Mouse (Mus musculus): ENCODE data around the gene Ctu1. TPM values are rescaled to one million over a fixed set of nuclear protein-coding genes. Genes with fewer than 3 reads are reported as not detected.
A peak's percentile ranks its signal among the peaks of the same experiment; 100 is the strongest.
"Not testable (repeated sequence)": the region's sequence is repeated elsewhere in the genome, so short reads cannot be mapped to it uniquely, and the experiment has no call there.

Ctu1 gene
- polyA plus RNA-seq, 1 experiment from 2014 or later, result 31.9 TPM

DNA sequence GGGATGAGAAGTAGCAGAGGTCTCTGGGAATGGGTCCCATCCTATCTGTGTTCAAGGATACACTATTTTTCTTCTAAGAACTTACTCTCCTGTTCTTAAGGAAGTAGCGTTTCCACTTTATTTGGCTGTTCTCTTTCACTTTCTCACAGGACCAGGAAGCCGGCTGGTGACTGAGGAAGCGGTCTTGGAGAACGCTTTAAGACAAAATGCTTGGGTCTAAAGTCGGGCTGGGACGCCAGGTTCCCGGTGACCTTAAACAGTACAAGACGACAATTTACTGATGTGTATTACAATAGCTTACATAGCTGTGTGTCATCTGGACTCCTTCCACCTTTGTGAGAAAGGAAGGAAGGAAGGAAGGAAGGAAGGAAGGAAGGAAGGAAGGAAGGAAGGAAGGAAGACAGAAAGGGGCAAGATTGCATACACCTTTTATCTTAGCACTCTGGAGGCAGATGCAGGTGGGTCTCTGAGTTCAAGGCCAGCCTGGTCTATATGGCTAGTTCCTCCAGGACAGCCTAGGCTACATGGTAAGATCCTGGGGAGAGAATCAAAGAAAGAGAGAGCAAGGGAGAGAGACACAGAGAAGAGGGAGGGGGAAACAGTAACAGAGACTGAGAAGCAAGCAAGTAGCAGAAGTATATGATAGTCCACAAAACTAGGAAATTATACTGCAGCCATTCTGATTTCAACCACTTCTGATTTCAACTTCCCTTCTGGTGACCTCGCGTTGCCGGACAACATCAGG is 580 bp upstream of the Ctu1 start:
- WGBS, result 67% methylated on average over 11 of the region's 11 CpGs
- no peaks in the 10 kb centered on the region for H3K9me3 ChIP-seq (ENCODE audit: control insufficient read depth, low read length)
- peak; percentile 58 for ATAC-seq
- H3K4me3 ChIP-seq (replicated peaks; ENCODE audit: low read length), result peak overlapping the region; percentile 54
- peaks cover 8% of the 10 kb centered on the region for H3K4me1 ChIP-seq (replicated peaks; ENCODE audit: control insufficient read depth, insufficient read depth, low read length)
- H3K36me3 ChIP-seq (ENCODE audit: control insufficient read depth, insufficient read depth), result peaks cover 14% of the 10 kb centered on the region
- H3K27me3 ChIP-seq (replicated peaks; ENCODE audit: control insufficient read depth, insufficient read depth, low read length), result no peaks in the 10 kb centered on the region
- peak overlapping the region; percentile 43 for H3K9ac ChIP-seq (replicated peaks; ENCODE audit: low read depth, low read length)
- no peak overlapping the region for H3K27ac ChIP-seq (ENCODE audit: low read length)
- peak overlapping the region; percentile 51 for H3K4me2 ChIP-seq (ENCODE audit: low read length)

DNA sequence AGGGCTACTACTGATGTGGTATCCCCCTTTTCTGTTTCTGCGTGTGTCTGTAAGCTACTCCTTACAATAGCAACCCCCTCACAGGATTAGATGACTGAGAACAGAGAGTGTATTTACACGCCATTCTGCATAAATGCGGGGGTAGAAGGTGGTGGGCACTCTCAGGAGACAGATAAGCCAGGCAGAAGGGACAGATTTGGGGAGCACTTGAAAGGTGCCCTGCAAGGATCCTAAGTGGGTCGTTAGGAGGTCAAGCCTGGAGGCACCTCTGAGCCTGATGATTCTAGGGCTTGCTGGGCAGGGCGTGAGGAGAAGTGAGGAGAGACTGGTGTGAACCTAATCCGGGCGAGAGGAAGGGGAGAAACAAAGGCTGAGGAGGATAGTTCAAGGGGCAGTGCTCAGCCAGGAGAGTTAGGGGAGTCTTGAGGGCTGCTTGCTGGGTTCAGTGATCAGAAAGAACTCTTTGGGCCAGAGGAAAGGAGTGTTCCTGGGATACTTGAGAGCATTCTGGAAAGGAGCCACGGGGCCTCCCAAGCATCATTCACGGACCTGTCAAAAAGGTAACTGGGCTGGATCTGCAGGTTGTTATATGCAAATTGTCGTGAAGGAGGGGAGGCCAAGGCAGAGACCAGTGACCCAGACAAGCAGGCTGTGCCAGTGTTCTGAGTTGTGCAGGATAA is 905 bp downstream of the Ctu1 start:
- H3K36me3 ChIP-seq (ENCODE audit: control insufficient read depth, insufficient read depth), result peaks cover 29% of the 10 kb centered on the region
- WGBS, result 9% methylated on average over 10 of the region's 10 CpGs
- H3K9ac ChIP-seq (replicated peaks; ENCODE audit: low read depth, low read length), result peak overlapping the region; percentile 60
- H3K27me3 ChIP-seq (replicated peaks; ENCODE audit: control insufficient read depth, insufficient read depth, low read length), result no peaks in the 10 kb centered on the region
- peak overlapping the region; percentile 87 for H3K4me2 ChIP-seq (ENCODE audit: low read length)
- H3K9me3 ChIP-seq (ENCODE audit: control insufficient read depth, low read length), result no peaks in the 10 kb centered on the region
- H3K27ac ChIP-seq (ENCODE audit: low read length), result no peak overlapping the region
- H3K4me3 ChIP-seq (replicated peaks; ENCODE audit: low read length), result peak overlapping the region; percentile 54
- peak; percentile 1; the same call in 1 of the 2 replicates for ATAC-seq
- peaks cover 8% of the 10 kb centered on the region for H3K4me1 ChIP-seq (replicated peaks; ENCODE audit: control insufficient read depth, insufficient read depth, low read length)

DNA sequence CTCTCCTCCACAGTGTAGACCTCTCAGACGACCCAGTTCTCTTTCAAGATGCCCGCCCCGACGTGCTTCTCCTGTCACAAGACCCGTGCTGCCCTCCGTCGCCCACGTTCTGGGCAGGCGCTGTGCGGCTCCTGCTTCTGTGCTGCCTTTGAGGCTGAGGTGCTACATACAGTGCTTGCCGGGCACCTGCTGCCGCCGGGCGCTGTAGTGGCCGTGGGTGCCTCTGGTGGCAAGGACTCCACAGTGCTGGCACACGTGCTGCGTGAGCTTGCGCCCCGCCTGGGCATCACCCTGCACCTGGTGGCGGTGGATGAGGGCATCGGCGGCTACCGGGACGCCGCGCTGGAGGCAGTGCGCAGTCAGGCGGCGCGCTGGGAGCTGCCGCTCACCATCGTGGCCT is 3.3 kb downstream of the Ctu1 start:
- Histone ChIP-seq H3K9me3 (ENCODE audit: control insufficient read depth, low read length) (no peaks in the 10 kb centered on the region), H3K36me3 (ENCODE audit: control insufficient read depth, insufficient read depth) (peaks cover 36% of the 10 kb centered on the region), H3K4me2 (ENCODE audit: low read length) (no peak overlapping the region), H3K4me1 (replicated peaks; ENCODE audit: control insufficient read depth, insufficient read depth, low read length) (peaks cover 8% of the 10 kb centered on the region), H3K27ac (ENCODE audit: low read length) (no peak overlapping the region), H3K4me3 (replicated peaks; ENCODE audit: low read length) (no peak overlapping the region), H3K27me3 (replicated peaks; ENCODE audit: control insufficient read depth, insufficient read depth, low read length) (no peaks in the 10 kb centered on the region), H3K9ac (replicated peaks; ENCODE audit: low read depth, low read length) (no peak overlapping the region)
- ATAC-seq, result no peak
- WGBS, result 94% methylated on average over 32 of the region's 32 CpGs

DNA sequence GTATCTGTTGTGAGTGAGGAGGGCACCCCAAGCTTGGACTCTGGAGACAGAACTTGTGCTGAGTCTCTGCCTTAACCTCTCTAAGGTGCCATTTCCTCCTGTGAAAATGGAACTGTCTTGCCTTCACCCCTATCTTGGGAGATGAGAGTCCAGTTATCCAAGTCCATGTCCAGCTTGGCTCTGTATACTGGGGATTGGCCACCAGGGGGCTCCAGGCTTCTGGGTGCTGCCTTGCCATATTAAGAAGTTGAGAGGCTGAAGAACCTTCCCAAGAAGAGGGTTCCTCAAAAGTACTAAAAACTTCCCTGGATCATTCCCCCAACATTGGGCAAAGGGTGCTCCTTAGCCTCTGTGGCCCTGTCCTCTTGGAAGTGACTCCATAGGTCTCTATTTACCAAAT is 6.7 kb downstream of the Ctu1 start:
- no peaks in the 10 kb centered on the region for H3K27me3 ChIP-seq (replicated peaks; ENCODE audit: control insufficient read depth, insufficient read depth, low read length)
- no peak overlapping the region for H3K27ac ChIP-seq (ENCODE audit: low read length)
- no peaks in the 10 kb centered on the region for H3K4me1 ChIP-seq (replicated peaks; ENCODE audit: control insufficient read depth, insufficient read depth, low read length)
- H3K36me3 ChIP-seq (ENCODE audit: control insufficient read depth, insufficient read depth), result peaks cover 36% of the 10 kb centered on the region
- H3K9me3 ChIP-seq (ENCODE audit: control insufficient read depth, low read length), result no peaks in the 10 kb centered on the region
- H3K4me2 ChIP-seq (ENCODE audit: low read length), result no peak overlapping the region
- no peak for ATAC-seq
- H3K9ac ChIP-seq (replicated peaks; ENCODE audit: low read depth, low read length), result no peak overlapping the region
- no peak overlapping the region for H3K4me3 ChIP-seq (replicated peaks; ENCODE audit: low read length)

DNA sequence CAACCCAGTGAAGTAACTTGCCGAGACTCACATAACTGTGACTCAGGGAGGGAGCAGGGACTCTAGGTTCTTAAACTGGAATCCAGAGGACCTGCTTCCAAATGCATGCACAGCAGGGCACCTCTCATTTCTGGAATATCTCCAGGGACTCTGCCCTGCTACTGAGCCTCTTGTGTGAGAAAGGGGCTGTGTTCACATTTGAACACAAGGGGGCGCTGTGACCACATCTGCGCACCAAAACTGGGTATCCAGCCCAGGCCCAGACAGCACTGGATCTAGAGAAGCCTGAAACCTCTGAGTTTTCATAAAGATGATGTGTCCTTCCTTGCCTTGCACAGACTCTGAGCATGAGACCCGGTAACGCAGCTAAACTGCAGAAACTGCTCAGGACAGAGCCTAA is 9.1 kb downstream of the Ctu1 start:
- Histone ChIP-seq H3K27me3 (replicated peaks; ENCODE audit: control insufficient read depth, insufficient read depth, low read length) (no peaks in the 10 kb centered on the region), H3K4me1 (replicated peaks; ENCODE audit: control insufficient read depth, insufficient read depth, low read length) (no peaks in the 10 kb centered on the region), H3K36me3 (ENCODE audit: control insufficient read depth, insufficient read depth) (peaks cover 25% of the 10 kb centered on the region), H3K27ac (ENCODE audit: low read length) (no peak overlapping the region), H3K4me2 (ENCODE audit: low read length) (no peak overlapping the region), H3K9ac (replicated peaks; ENCODE audit: low read depth, low read length) (no peak overlapping the region), H3K9me3 (ENCODE audit: control insufficient read depth, low read length) (no peaks in the 10 kb centered on the region), H3K4me3 (replicated peaks; ENCODE audit: low read length) (no peak overlapping the region)
- 21% methylated on average over 5 of the region's 5 CpGs for WGBS
- no peak for ATAC-seq

DNA sequence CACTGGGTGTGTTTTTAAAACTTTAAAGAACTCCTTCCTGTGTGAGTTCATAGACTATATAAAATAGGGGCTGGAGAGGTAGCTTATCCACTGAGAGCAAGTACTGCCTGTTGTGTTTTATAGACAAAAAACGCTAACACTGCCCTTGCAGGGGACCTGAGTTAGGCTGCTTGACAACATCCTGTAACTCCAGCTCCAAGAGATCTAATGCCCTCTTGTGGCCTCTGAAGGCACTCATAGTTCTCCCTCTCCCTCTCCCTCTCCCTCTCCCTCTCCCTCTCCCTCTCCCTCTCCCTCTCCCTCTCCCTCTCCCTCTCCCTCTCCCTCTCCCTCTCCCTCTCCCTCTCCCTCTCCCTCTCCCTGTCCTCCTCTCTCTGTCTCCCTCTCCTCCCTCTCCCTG is 10.7 kb downstream of the Ctu1 start:
- 29% methylated on average over 1 of the region's 1 CpGs for WGBS
- not testable (repeated sequence) for ATAC-seq; H3K4me3 ChIP-seq (replicated peaks; ENCODE audit: low read length); H3K27me3 ChIP-seq (replicated peaks; ENCODE audit: control insufficient read depth, insufficient read depth, low read length); H3K4me1 ChIP-seq (replicated peaks; ENCODE audit: control insufficient read depth, insufficient read depth, low read length); H3K9ac ChIP-seq (replicated peaks; ENCODE audit: low read depth, low read length); H3K9me3 ChIP-seq (ENCODE audit: control insufficient read depth, low read length); H3K36me3 ChIP-seq (ENCODE audit: control insufficient read depth, insufficient read depth); H3K27ac ChIP-seq (ENCODE audit: low read length); H3K4me2 ChIP-seq (ENCODE audit: low read length)

DNA sequence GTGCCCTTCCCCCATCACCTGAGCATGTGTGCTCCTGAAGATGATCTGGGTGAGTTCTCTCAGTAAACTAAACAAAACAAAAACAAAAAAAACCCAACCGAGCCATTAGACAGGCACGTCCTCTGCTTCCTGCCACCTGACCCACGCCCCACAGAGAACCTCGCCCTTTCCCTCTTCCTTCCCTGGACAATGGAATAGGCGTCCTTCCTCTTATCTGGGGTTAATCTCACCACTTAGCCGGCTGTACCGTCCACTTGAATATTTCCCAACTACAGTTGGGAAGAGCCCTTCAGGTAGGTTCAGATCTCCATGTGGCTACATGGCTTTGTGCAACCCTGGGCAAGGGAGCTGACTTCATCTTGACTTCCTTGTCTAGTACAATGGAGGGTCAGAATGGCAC is 13.3 kb downstream of the Ctu1 start:
- no peak for ATAC-seq
- H3K4me1 ChIP-seq (replicated peaks; ENCODE audit: control insufficient read depth, insufficient read depth, low read length), result no peaks in the 10 kb centered on the region
- no peak overlapping the region for H3K4me2 ChIP-seq (ENCODE audit: low read length)
- no peak overlapping the region for H3K27ac ChIP-seq (ENCODE audit: low read length)
- WGBS, result 83% methylated on average over 7 of the region's 7 CpGs
- no peak overlapping the region for H3K4me3 ChIP-seq (replicated peaks; ENCODE audit: low read length)
- H3K9me3 ChIP-seq (ENCODE audit: control insufficient read depth, low read length), result no peaks in the 10 kb centered on the region
- H3K27me3 ChIP-seq (replicated peaks; ENCODE audit: control insufficient read depth, insufficient read depth, low read length), result no peaks in the 10 kb centered on the region
- H3K36me3 ChIP-seq (ENCODE audit: control insufficient read depth, insufficient read depth), result no peaks in the 10 kb centered on the region
- no peak overlapping the region for H3K9ac ChIP-seq (replicated peaks; ENCODE audit: low read depth, low read length)

DNA sequence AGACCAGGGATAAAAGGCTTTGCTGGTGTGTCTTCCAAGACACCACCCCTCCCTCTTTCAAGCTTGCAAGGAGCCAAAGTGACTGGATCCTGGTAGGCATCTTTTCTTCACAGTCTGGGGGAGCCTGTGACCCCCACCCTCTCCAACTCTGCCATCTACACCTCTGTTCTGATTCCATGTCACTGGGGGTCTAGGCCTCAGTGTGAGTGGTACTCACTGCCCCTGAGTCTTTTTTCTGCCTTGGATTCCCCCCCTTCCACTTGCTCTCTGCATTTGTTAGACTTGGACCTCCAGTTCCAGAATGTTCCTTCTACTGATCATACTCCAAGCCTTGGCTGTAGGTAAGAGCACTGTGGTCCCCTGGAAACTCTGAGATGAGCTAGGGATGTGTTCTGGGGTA is 18.3 kb downstream of the Ctu1 start, which contains the start of gene Klk14:
Klk14 (plus strand) TSS at position 301 of the 400 bp plus-strand sequence.
- no peaks in the 10 kb centered on the region for H3K27me3 ChIP-seq (replicated peaks; ENCODE audit: control insufficient read depth, insufficient read depth, low read length)
- no peak within 1 kb of the TSS for H3K9ac ChIP-seq (replicated peaks; ENCODE audit: low read depth, low read length)
- ATAC-seq, result no peak
- no peaks in the 10 kb centered on the region for H3K4me1 ChIP-seq (replicated peaks; ENCODE audit: control insufficient read depth, insufficient read depth, low read length)
- H3K4me2 ChIP-seq (ENCODE audit: low read length), result no peak within 1 kb of the TSS
- no peaks in the 10 kb centered on the region for H3K36me3 ChIP-seq (ENCODE audit: control insufficient read depth, insufficient read depth)
- H3K27ac ChIP-seq (ENCODE audit: low read length), result no peak within 1 kb of the TSS
- H3K9me3 ChIP-seq (ENCODE audit: control insufficient read depth, low read length), result no peaks in the 10 kb centered on the region
- no peak within 1 kb of the TSS for H3K4me3 ChIP-seq (replicated peaks; ENCODE audit: low read length)

DNA sequence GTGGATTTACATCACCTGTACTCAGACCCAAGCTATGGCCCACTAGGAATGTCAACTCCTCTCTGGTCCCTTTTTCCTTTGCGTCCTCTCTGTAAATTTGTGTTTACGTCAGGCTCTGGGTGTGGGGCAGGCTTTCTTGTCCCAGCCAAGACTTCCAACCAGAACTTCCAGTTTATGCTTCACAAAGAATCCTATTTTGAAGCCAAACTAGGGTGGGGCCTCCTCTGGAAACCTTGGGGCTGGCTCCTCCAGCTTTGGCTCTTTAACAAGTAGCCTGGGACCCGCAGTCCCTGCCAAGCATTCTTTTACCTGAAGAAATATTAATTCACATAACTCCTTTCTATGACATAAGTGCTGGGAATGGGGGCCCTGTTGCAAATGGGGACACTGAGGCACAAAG is 38.2 kb downstream of the Ctu1 start:
- H3K36me3 ChIP-seq (ENCODE audit: control insufficient read depth, insufficient read depth), result no peaks in the 10 kb centered on the region
- H3K27ac ChIP-seq (ENCODE audit: low read length), result no peak overlapping the region
- WGBS, result 97% methylated on average over 3 of the region's 3 CpGs
- no peak overlapping the region for H3K9ac ChIP-seq (replicated peaks; ENCODE audit: low read depth, low read length)
- no peaks in the 10 kb centered on the region for H3K9me3 ChIP-seq (ENCODE audit: control insufficient read depth, low read length)
- ATAC-seq, result no peak
- no peak overlapping the region for H3K4me2 ChIP-seq (ENCODE audit: low read length)
- H3K27me3 ChIP-seq (replicated peaks; ENCODE audit: control insufficient read depth, insufficient read depth, low read length), result no peaks in the 10 kb centered on the region
- H3K4me1 ChIP-seq (replicated peaks; ENCODE audit: control insufficient read depth, insufficient read depth, low read length), result no peaks in the 10 kb centered on the region
- H3K4me3 ChIP-seq (replicated peaks; ENCODE audit: low read length), result no peak overlapping the region

Data from forebrain, embryonic 16.5 days (tissue).